Mouse (Mus musculus) heart, adult 2 months (tissue): Measurements from ENCODE around the gene Mup18. TPM values are rescaled to one million over a fixed set of nuclear protein-coding genes. Genes with fewer than 3 reads are reported as not detected.
"Not testable (repeated sequence)": the region's sequence is repeated elsewhere in the genome, so short reads cannot be mapped to it uniquely, and the experiment has no call there.

Experiments
- DNase-seq, 2 experiments: peaks; one replicate each; pipeline ENCODE4 v3.0.0; 2021
- H3K27ac ChIP-seq: fragments of 200-600 bp; 2 replicates; pipeline ENCODE4 v1.8.1; 2022
- H3K27me3 ChIP-seq: fragments of 200-500 bp; 2 replicates; pipeline ENCODE4 v1.6.1; 2012; ENCODE audit warnings: mild to moderate bottlenecking, low read length, inconsistent platforms, mixed read lengths; ENCODE audit not compliant: control insufficient read depth, insufficient read depth
- H3K36me3 ChIP-seq: fragments of 200-500 bp; 2 replicates; pipeline ENCODE4 v1.6.1; 2012; ENCODE audit warnings: low read length, inconsistent platforms; ENCODE audit not compliant: control insufficient read depth, insufficient read depth
- H3K4me1 ChIP-seq: fragments of 200-500 bp; 2 replicates; pipeline ENCODE4 v1.6.1; 2011; ENCODE audit warnings: low read length; ENCODE audit not compliant: control insufficient read depth, insufficient read depth
- H3K4me3 ChIP-seq: fragments of 200-600 bp; 2 replicates; pipeline ENCODE4 v1.8.1; 2022
- H3K79me2 ChIP-seq: fragments of 200-500 bp; replicated peaks from 2 replicates; pipeline ENCODE4 v1.6.1; 2012; ENCODE audit warnings: mild to moderate bottlenecking, inconsistent platforms, low read length, moderate library complexity, mixed read lengths; ENCODE audit not compliant: control insufficient read depth, insufficient read depth
- H3K9ac ChIP-seq: fragments of 200-500 bp; 2 replicates; pipeline ENCODE4 v1.6.1; 2012; ENCODE audit warnings: low read depth, mild to moderate bottlenecking, control low read depth, inconsistent platforms, low read length, mixed read lengths
- WGBS: fragments of 180-500 bp; shearing (Covaris S2); methylation state at CpG from one replicate; pipeline ENCODE4 v1.1.7; 2018; 5-methylcytosine and 5-hydroxymethylcytosine counted together
- intact Hi-C: fragments of 180-260 bp; cut with DNase I; formaldehyde crosslinking; loops from one replicate; pipeline ENCODE4 v1.15.1; 2025
- long read RNA-seq: library from polyadenylated mRNA; stranded (forward); transcript quantifications from one replicate; pipeline ENCODE4 v2.0.0, GENCODE M21; 2021
- polyA plus RNA-seq: library from polyadenylated mRNA; depleted of rRNA; stranded (reverse); fragments of >200 nt; gene quantifications from 2 replicates; pipeline ENCODE4 v1.2.3, GENCODE M21; 2012; rRNA removed
- total RNA-seq, 2 experiments: library from RNA; stranded (reverse); gene quantifications; 2 replicates each; pipeline ENCODE4 v1.2.3; 2021

Gene Mup18
- total RNA-seq (not detected), polyA plus RNA-seq (not detected in 2 replicates)
- long read RNA-seq: 0 reads

- H3K4me1 ChIP-seq, H3K36me3 ChIP-seq, H3K79me2 ChIP-seq, intact Hi-C loops, H3K9ac ChIP-seq, H3K27me3 ChIP-seq, DNase-seq, H3K27ac ChIP-seq, H3K4me3 ChIP-seq: not testable (repeated sequence)
- WGBS: 52% methylated on average over 2 of the region's 2 CpGs
These were observed at the start of gene Mup18 for GRCm38 (mm10) chr4:61674036-61674435. TSS of gene Mup18 (minus strand) at chr4:61674136.

- DNase-seq, H3K27me3 ChIP-seq, H3K9ac ChIP-seq, H3K4me1 ChIP-seq, H3K27ac ChIP-seq, H3K36me3 ChIP-seq, H3K4me3 ChIP-seq, intact Hi-C loops, H3K79me2 ChIP-seq: not testable (repeated sequence)
- WGBS: 81% methylated on average over 6 of the region's 6 CpGs
These were observed 40.4 kb upstream of the Mup18 start for GRCm38 (mm10) chr4:61714296-61714695.

Other genes starting within 250 kb of the Mup18 start
- gene Mup15, start 234.4 kb downstream of the Mup18 start, total RNA-seq: not detected
- gene Mup15, start 234.4 kb downstream of the Mup18 start, polyA plus RNA-seq: not detected in 2 replicates
- under 1 TPM in 1 of 2 experiments, not detected in 1; 0.48 TPM for gene Mup16, start 154.6 kb downstream of the Mup18 start, total RNA-seq
- gene Mup16, start 154.6 kb downstream of the Mup18 start, polyA plus RNA-seq: not detected in 2 replicates
- not detected for gene Mup17, start 78.3 kb downstream of the Mup18 start, total RNA-seq
- gene Mup17, start 78.3 kb downstream of the Mup18 start, polyA plus RNA-seq: not detected in 2 replicates
- gene Mup19, start 108.1 kb upstream of the Mup18 start, total RNA-seq: not detected
- gene Mup19, start 108.1 kb upstream of the Mup18 start, polyA plus RNA-seq: not detected in 2 replicates
- gene Mup5, start 161.1 kb upstream of the Mup18 start, total RNA-seq: not detected
- gene Mup5, start 161.1 kb upstream of the Mup18 start, polyA plus RNA-seq: not detected in 2 replicates